In genomic region chr8:80902354-80902753, GRCm38 (mm10) we compare ENCODE assay signal across 25 mouse cellular contexts. TPM values are rescaled to one million over a fixed set of nuclear protein-coding genes. Genes with fewer than 3 reads are reported as not detected.
DNase-seq lines count a peak whose midpoint lies in the region; ATAC-seq lines count a peak whose summit lies in the region.
"Had no signal": no experiment of that assay in that cellular context is flagged by ENCODE, and none has a peak within 500 bp of the region (broad histone marks: within the 10 kb centered on the region; RNA-seq: fewer than 3 reads in every experiment).

No protein-coding gene starts in this region.

- no peaks in the 10 kb centered on the region for H3K9me3 ChIP-seq in limb, embryonic 10.5 days (replicated peaks)
- H3K9me3 ChIP-seq in stomach, embryonic 16.5 days (replicated peaks; ENCODE audit: control insufficient read depth, low read length) = no peaks in the 10 kb centered on the region
- no peaks in the 10 kb centered on the region for H3K9me3 ChIP-seq in heart, embryonic 12.5 days (replicated peaks)
- H3K9me3 ChIP-seq: forebrain, embryonic 10.5 days; forebrain, embryonic 13.5 days; G1E; heart, embryonic 10.5 days; hindbrain, embryonic 12.5 days; hindbrain, embryonic 15.5 days had no signal

- H3K36me3 ChIP-seq in limb, embryonic 10.5 days = no peaks in the 10 kb centered on the region
- H3K36me3 ChIP-seq in stomach, embryonic 16.5 days (ENCODE audit: control insufficient read depth, insufficient read depth, low read length) = no peaks in the 10 kb centered on the region
- H3K36me3 ChIP-seq in heart, embryonic 12.5 days = no peaks in the 10 kb centered on the region
- H3K36me3 ChIP-seq: forebrain, embryonic 10.5 days; G1E; heart, embryonic 10.5 days; hindbrain, embryonic 12.5 days; hindbrain, embryonic 15.5 days had no signal

- no peak overlapping the region for H3K4me3 ChIP-seq in limb, embryonic 10.5 days
- no peak overlapping the region for H3K4me3 ChIP-seq in stomach, embryonic 16.5 days (replicated peaks; ENCODE audit: low read length)
- H3K4me3 ChIP-seq in heart, embryonic 12.5 days = no peak overlapping the region
- H3K4me3 ChIP-seq: forebrain, embryonic 10.5 days; forebrain, embryonic 13.5 days; heart, adult 2 months; heart, embryonic 10.5 days; hindbrain, embryonic 12.5 days; hindbrain, embryonic 15.5 days had no signal

- H3K27ac ChIP-seq in limb, embryonic 10.5 days = no peak overlapping the region
- H3K27ac ChIP-seq in stomach, embryonic 16.5 days (ENCODE audit: low read length) = no peak overlapping the region
- no peak overlapping the region for H3K27ac ChIP-seq in heart, embryonic 12.5 days (ENCODE audit: poor library complexity, severe bottlenecking)
- H3K27ac ChIP-seq: forebrain, embryonic 10.5 days; forebrain, embryonic 13.5 days; heart, adult 2 months; heart, embryonic 10.5 days; hindbrain, embryonic 12.5 days; hindbrain, embryonic 15.5 days had no signal

- H3K4me2 ChIP-seq in stomach, embryonic 16.5 days (ENCODE audit: low read depth, low read length) = no peak overlapping the region
- no peak overlapping the region for H3K4me2 ChIP-seq in heart, embryonic 12.5 days
- H3K4me2 ChIP-seq: forebrain, embryonic 13.5 days; hindbrain, embryonic 12.5 days; hindbrain, embryonic 15.5 days had no signal

- DNase-seq in testis, postnatal 14 days (ENCODE audit: low spot score) = peak; percentile 31
- no peak for DNase-seq in testis, postnatal 10 days (ENCODE audit: low spot score)
- peak; percentile 35 for DNase-seq in limb, embryonic 10.5 days (ENCODE audit: low spot score)
- no peak for DNase-seq in cerebellum, postnatal 4 days (ENCODE audit: low spot score in 2 of 2)
- no peak for DNase-seq in retina, embryonic 14.5 days (ENCODE audit: low spot score)
- DNase-seq: adrenal gland, postnatal 10 days; adrenal gland, postnatal 36 days; B cell, adult 2 months; cerebellum, adult 18-20 months; cerebellum, adult 9-10 months; cerebellum, postnatal 14 days; gastrocnemius, postnatal 10 days; gastrocnemius, postnatal 36 days; heart, adult 2 months had no signal

- ATAC-seq in stomach, embryonic 16.5 days (ENCODE audit: insufficient read depth, low FRiP score) = peak; percentile 7; the same call in 1 of the 2 replicates
- no peak for ATAC-seq in heart, embryonic 12.5 days (ENCODE audit: insufficient number of reproducible peaks, low FRiP score)
- ATAC-seq: forebrain, embryonic 13.5 days; forebrain, embryonic 16.5 days had no signal

- peaks cover 22% of the 10 kb centered on the region for H3K4me1 ChIP-seq in limb, embryonic 10.5 days
- H3K4me1 ChIP-seq in stomach, embryonic 16.5 days (ENCODE audit: control insufficient read depth, insufficient read depth, low read length) = no peaks in the 10 kb centered on the region
- H3K4me1 ChIP-seq in heart, embryonic 12.5 days (replicated peaks) = 0 out of 2 replicates have a peak, but pooled peaks cover 5% of the 10 kb centered on the region
- H3K4me1 ChIP-seq: forebrain, embryonic 13.5 days; heart, embryonic 10.5 days; hindbrain, embryonic 12.5 days; hindbrain, embryonic 15.5 days had no signal

- H3K9ac ChIP-seq in stomach, embryonic 16.5 days (ENCODE audit: low read length) = no peak overlapping the region
- no peak overlapping the region for H3K9ac ChIP-seq in heart, embryonic 12.5 days
- H3K9ac ChIP-seq: forebrain, embryonic 13.5 days; hindbrain, embryonic 12.5 days; hindbrain, embryonic 15.5 days had no signal

- no peaks in the 10 kb centered on the region for H3K27me3 ChIP-seq in limb, embryonic 10.5 days (ENCODE audit: low read depth, poor library complexity, severe bottlenecking)
- no peaks in the 10 kb centered on the region for H3K27me3 ChIP-seq in stomach, embryonic 16.5 days (ENCODE audit: control insufficient read depth, insufficient read depth, low read length)
- H3K27me3 ChIP-seq in heart, embryonic 12.5 days (replicated peaks) = no peaks in the 10 kb centered on the region
- H3K27me3 ChIP-seq: CH12.LX; forebrain, embryonic 13.5 days; hindbrain, embryonic 12.5 days; hindbrain, embryonic 15.5 days; Patski had no signal

- WGBS in limb, embryonic 10.5 days = 63% methylated on average over 9 of the region's 9 CpGs
- WGBS in stomach, embryonic 16.5 days = 67% methylated on average over 9 of the region's 9 CpGs
- 57% methylated on average over 9 of the region's 9 CpGs for WGBS in heart, embryonic 12.5 days

RNA-seq across cellular contexts. Expression of gene Gab1, which starts 22.0 kb away (rescaled TPM):
- polyA plus RNA-seq in limb, embryonic 10.5 days (2016; fragmentation: Nextera tagmentation; extraction: Ambion mirVana) = 10.6 and 14.2 TPM in 2 replicates
- 13.6 and 14.6 TPM in 2 replicates for polyA plus RNA-seq in stomach, embryonic 16.5 days (2015; fragmentation: Nextera tagmentation; extraction: Ambion mirVana)
- 42.5 and 44.8 TPM in 2 replicates for polyA plus RNA-seq in heart, embryonic 12.5 days (2016; fragmentation: Nextera tagmentation; extraction: Ambion mirVana)

Comparison
In these comparisons a context has a peak if more than half of its experiments do, and no peak if none do; other contexts are left out.
1. DNase-seq: peak in testis, postnatal 14 days (single experiment) and limb, embryonic 10.5 days (single experiment); none in testis, postnatal 10 days (single experiment), cerebellum, postnatal 4 days (0 of 2) and retina, embryonic 14.5 days (single experiment).